Mouse (Mus musculus) retina, embryonic 14.5 days (tissue): ENCODE measurements around the gene Pskh1.

Experiments used
- DNase-seq: peaks from one replicate; pipeline ENCODE4 v3.0.0-alpha.2; 2015; ENCODE audit warnings: low spot score

Pskh1 gene

GRCm38 (mm10) chr8:105957813-105958212 is 57.6 kb downstream of the Pskh1 start:
- DNase-seq, result no peak

- no peak for DNase-seq
Measured at GRCm38 (mm10) chr8:105959350-105959749, 59.1 kb downstream of the Pskh1 start.

GRCm38 (mm10) chr8:105961101-105961500 is 60.9 kb downstream of the Pskh1 start:
- no peak for DNase-seq

- no peak for DNase-seq
Measured at GRCm38 (mm10) chr8:105961536-105961935, 61.3 kb downstream of the Pskh1 start.

GRCm38 (mm10) chr8:105964506-105965265 is 64.4 kb downstream of the Pskh1 start:
- DNase-seq, result no peak

- peak; percentile 40 for DNase-seq
Measured at GRCm38 (mm10) chr8:105965266-105965904, 65.1 kb downstream of the Pskh1 start.

- DNase-seq, result peak; percentile 66
Measured at GRCm38 (mm10) chr8:105965905-105966341, 65.7 kb downstream of the Pskh1 start, which contains the start of gene Slc12a4. Gene Slc12a4 (minus strand): TSS chr8:105966097.

GRCm38 (mm10) chr8:105966692-105967311 is 66.6 kb downstream of the Pskh1 start:
- peak; percentile 62 for DNase-seq

GRCm38 (mm10) chr8:105969367-105969766 is 69.1 kb downstream of the Pskh1 start:
- DNase-seq, result no peak

GRCm38 (mm10) chr8:105971019-105971720 is 70.9 kb downstream of the Pskh1 start:
- DNase-seq, result no peak

GRCm38 (mm10) chr8:105975363-105975762 is 75.1 kb downstream of the Pskh1 start:
- peak; percentile 43 for DNase-seq

- no peak for DNase-seq
Measured at GRCm38 (mm10) chr8:105979325-105979724, 79.1 kb downstream of the Pskh1 start, which contains the start of gene Dpep3. Gene Dpep3 (minus strand): TSS chr8:105979429.

GRCm38 (mm10) chr8:105981146-105981545 is 80.9 kb downstream of the Pskh1 start:
- DNase-seq, result no peak
